Mouse (Mus musculus) splenic B cell, adult 2 months (primary cell): ENCODE measurements around the gene Scd4.
A peak's percentile ranks its signal among the peaks of the same experiment; 100 is the strongest.
"Not testable (repeated sequence)": the region's sequence is repeated elsewhere in the genome, so short reads cannot be mapped to it uniquely, and the experiment has no call there.

ENCODE experiments used
- DNase-seq: peaks from one replicate; pipeline ENCODE4 v3.0.0-alpha.2; 2011; ENCODE audit warnings: low read depth, low spot score
- H3K27me3 ChIP-seq: 2 replicates; pipeline ENCODE4 v1.6.1; 2012; ENCODE audit warnings: mild to moderate bottlenecking, low read length, moderate library complexity, mixed read lengths; ENCODE audit not compliant: control insufficient read depth, poor library complexity, insufficient read depth, severe bottlenecking
- H3K36me3 ChIP-seq: 2 replicates; pipeline ENCODE4 v1.6.1; 2012; ENCODE audit warnings: mild to moderate bottlenecking, low read length, moderate library complexity, mixed read lengths; ENCODE audit not compliant: control insufficient read depth, poor library complexity, insufficient read depth, severe bottlenecking

The Scd4 gene

DNA sequence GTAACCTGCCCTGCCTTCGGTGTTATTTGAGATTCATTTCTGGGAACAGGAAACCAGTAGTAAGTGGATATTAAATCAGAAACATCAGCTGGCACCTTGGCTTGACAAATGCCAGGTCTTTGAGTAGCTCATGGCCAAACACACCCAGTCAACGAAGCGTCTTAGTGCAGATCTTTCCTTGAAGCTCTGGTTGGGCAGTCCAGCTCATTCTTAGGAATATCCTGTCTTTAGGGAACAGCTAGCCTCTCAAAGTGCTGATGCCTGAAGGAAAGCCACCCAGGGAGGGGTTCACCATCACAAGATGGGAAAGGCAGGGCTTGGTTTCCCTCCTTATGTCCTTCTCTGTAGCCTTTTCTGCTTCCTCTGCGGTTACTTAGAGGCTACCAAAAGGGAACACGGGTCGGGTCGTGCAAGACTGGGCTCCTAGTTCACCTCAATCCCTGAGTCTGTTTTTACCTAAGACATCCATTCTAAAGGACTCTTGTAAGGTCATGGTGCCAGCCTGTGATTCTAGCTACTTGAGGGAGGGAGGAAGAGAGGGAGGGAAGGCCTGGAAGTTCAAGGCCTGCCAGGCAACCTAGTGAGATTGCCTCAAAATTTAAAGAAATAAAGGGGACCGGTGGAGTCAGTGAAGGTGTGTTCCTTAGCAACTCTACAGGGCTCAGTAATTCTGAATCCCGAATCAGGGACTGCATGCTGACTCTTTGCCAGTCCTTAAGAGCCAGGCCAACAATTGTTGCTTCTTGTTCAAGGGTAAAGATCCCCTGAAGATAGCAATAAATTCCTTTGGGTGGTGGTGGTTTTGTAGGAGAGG lies 25.6 kb upstream of the Scd4 start:
- H3K36me3 ChIP-seq = peaks cover 22% of the 10 kb centered on the region
- DNase-seq = no peak
- H3K27me3 ChIP-seq = no peaks in the 10 kb centered on the region

GRCm38 (mm10) chr19:44307915-44308470 lies 24.9 kb upstream of the Scd4 start:
- Histone ChIP-seq H3K36me3 (peaks cover 17% of the 10 kb centered on the region), H3K27me3 (no peaks in the 10 kb centered on the region)
- DNase-seq = no peak

- Histone ChIP-seq H3K27me3 (no peaks in the 10 kb centered on the region), H3K36me3 (peaks cover 13% of the 10 kb centered on the region; the same call in 1 of the 2 replicates)
- DNase-seq = no peak
Observed at GRCm38 (mm10) chr19:44308611-44309246, 24.2 kb upstream of the Scd4 start.

DNA sequence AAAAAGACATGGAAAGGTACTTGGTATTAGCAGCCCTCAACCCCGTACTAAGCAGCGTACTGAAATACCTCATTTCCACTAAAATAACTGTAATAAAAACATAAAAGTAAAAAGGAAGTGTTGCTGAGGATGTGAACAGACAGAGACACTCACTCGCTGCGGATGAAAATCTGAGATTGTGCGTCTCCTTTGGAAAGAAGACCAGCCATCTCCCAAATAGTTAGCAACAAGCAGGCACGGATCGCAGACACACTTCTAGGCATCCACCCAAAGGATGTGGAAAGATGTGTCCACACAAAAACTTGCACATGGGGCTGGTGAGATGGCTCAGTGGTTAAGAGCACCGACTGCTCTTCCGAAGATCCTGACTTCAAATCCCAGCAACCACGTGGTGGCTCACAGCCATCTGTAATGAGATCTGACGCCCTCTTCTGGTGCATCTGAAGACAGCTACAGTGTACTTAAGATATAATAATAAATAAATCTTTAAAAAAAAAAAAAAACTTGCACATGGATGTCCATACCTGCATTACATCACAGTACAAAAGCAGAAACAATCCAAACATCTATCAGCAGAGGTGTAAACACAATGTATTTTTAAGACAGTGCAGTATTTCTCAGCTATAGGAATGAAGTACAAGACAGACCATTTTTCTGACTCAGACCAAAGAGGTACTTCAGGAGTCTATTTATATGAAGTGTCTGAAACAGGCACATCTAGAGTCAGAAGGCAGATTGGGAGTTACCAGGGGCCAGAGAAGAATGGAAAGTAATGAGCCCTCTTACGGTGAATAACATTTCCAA lies 23.3 kb upstream of the Scd4 start:
- Histone ChIP-seq H3K27me3 (no peaks in the 10 kb centered on the region), H3K36me3 (peaks cover 13% of the 10 kb centered on the region; the same call in 1 of the 2 replicates)
- DNase-seq = no peak

DNA sequence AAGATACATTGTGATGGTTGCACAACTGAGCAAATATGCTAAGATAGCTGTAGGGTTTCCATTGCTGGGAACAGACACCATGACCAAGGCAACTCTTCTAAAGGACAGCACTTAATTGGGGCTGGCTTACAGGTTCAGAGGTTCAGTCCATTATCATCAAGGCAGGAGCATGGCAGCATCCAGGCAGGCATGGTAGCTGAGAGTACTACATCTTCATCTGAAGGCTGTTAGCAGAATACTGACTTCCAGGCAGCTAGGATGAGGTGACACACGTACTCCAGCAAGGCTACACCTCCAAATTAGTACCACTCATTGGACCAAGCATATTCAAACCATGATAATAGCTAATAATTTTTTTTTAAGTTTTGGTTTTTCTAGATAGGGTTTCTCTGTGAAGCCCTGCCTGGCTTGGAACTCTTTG lies 22.7 kb upstream of the Scd4 start:
- peaks cover 13% of the 10 kb centered on the region; the same call in 1 of the 2 replicates for H3K36me3 ChIP-seq
- H3K27me3 ChIP-seq, DNase-seq: not testable (repeated sequence)

GRCm38 (mm10) chr19:44310814-44311213 lies 22.1 kb upstream of the Scd4 start:
- no peak for DNase-seq
- H3K27me3 ChIP-seq = no peaks in the 10 kb centered on the region
- peaks cover 9% of the 10 kb centered on the region; the same call in 1 of the 2 replicates for H3K36me3 ChIP-seq

DNA sequence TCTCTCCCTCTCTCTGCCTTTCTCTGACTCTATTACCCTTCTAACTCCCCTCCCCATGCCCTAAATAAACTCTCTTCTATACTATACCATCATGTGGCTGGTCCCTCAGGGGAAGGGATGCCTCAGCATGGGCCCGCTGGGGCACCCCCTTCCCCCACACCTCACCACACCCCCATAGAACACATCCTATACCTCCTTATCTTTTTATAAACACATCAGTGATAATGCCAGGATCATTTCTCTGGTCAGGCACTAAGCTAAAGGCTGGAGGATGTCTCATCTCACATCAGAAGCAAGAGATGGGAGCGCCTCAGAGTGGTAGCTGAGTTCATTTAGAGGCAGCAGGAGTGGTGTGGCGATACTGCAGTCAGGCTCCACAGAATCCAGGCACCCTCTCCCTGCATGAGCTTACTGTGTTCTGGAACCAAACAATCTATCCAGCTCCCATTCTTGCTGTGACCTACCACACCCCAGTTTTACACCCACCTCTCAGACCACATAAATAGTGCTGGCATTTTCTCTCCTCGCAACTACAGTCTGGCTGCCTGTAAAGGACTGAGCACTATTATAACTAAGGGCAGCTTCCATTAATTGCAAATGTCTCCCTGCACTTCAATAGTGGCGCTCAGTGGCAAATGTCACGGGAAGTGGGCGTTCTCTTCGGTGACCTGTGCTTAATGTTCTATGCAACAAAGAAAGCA lies 21.4 kb upstream of the Scd4 start:
- DNase-seq = no peak
- H3K27me3 ChIP-seq = no peaks in the 10 kb centered on the region

DNA sequence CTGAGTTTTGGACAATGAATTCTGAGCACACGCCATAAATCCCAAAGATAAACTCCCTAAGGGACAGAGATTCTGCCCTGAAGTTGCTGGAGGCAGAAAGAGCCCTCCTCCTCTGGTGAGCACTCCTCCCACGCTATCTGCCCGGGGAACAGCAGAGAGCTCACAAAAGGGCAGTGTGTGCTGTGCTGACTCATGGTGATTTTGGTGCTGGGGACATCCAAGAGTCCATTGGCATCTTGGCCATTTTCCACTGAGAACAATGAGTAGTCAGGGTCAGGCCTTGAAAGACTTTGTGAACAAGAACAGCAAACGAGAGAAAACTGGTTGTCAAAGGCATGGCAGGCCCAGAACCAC lies 20.9 kb upstream of the Scd4 start:
- Histone ChIP-seq H3K27me3 (no peaks in the 10 kb centered on the region), H3K36me3 (peaks cover 7% of the 10 kb centered on the region; the same call in 1 of the 2 replicates)
- no peak for DNase-seq

More for the DNA sequence above, 21.4 kb upstream of the Scd4 start:
- peaks cover 8% of the 10 kb centered on the region; the same call in 1 of the 2 replicates for H3K36me3 ChIP-seq

- no peak for DNase-seq
- no peaks in the 10 kb centered on the region for H3K27me3 ChIP-seq
- 0 out of 2 replicates have a peak, but pooled peaks cover 1% of the 10 kb centered on the region for H3K36me3 ChIP-seq
Observed at GRCm38 (mm10) chr19:44313066-44313465, 19.8 kb upstream of the Scd4 start.

- no peaks in the 10 kb centered on the region for H3K27me3 ChIP-seq
- no peaks in the 10 kb centered on the region for H3K36me3 ChIP-seq
- DNase-seq = peak; percentile 37
Observed at GRCm38 (mm10) chr19:44314327-44314759, 18.5 kb upstream of the Scd4 start.

- no peaks in the 10 kb centered on the region for H3K36me3 ChIP-seq
- H3K27me3 ChIP-seq = no peaks in the 10 kb centered on the region
- DNase-seq = peak; percentile 34
Observed at GRCm38 (mm10) chr19:44314871-44315414, 17.9 kb upstream of the Scd4 start.

- H3K36me3 ChIP-seq = no peaks in the 10 kb centered on the region
- no peaks in the 10 kb centered on the region for H3K27me3 ChIP-seq
- DNase-seq = no peak
Observed at GRCm38 (mm10) chr19:44316752-44317315, 16.1 kb upstream of the Scd4 start.

DNA sequence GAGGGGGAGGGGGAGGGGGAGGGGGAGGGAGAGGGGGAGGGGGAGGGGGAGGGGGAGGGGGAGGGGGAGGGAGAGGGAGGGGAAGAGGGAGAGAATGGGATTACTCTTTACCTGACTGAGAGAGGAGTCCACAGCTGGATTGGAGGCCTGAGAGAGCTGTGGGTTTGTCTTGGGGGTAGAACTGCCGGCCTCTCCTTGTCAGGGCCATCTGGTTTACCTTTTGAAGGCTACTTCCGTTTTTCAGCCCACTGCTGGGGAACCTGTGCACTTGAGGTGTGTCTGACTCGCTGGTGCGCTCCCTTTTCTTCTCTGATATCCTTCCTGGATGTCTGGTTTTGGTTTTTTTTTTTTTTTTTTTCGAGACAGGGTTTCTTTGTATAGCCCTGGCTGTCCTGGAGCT lies 15.5 kb upstream of the Scd4 start:
- Histone ChIP-seq H3K36me3 (no peaks in the 10 kb centered on the region), H3K27me3 (no peaks in the 10 kb centered on the region)
- DNase-seq = peak; percentile 44
